Mouse (Mus musculus) heart, embryonic 14.5 days (tissue): ENCODE measurements around the gene Entpd6. TPM values are rescaled to one million over a fixed set of nuclear protein-coding genes. Genes with fewer than 3 reads are reported as not detected.

ENCODE experiments used
- ATAC-seq: fragments of 200-750 bp; cut with Nextera tagmentation; 2 replicates; pipeline ENCODE4 v1.8.0; 2017; ENCODE audit warnings: low read depth, moderate TSS enrichment; ENCODE audit not compliant: insufficient number of reproducible peaks, insufficient read depth, low FRiP score
- H3K27ac ChIP-seq, 2 experiments: fragments of 200-500 bp in 1 of 2; fragments of 300-500 bp in 1 of 2; sonication (generic) in 1 of 2; replicated peaks in 1 of 2; 2 replicates each; pipeline ENCODE4 v1.5.1; 2012 to 2014; ENCODE audit warnings: low read depth in 2 of 2, low read length in 2 of 2, control low read depth in 1 of 2, mild to moderate bottlenecking in 1 of 2, mixed read lengths in 1 of 2; ENCODE audit not compliant: control insufficient read depth in 1 of 2, insufficient read depth in 1 of 2
- H3K27me3 ChIP-seq: fragments of 300-500 bp; sonication (generic); 2 replicates; pipeline ENCODE4 v1.6.1; 2014; ENCODE audit warnings: mild to moderate bottlenecking, low read length, control low read depth; ENCODE audit not compliant: control insufficient read depth, insufficient read depth
- H3K36me3 ChIP-seq: fragments of 300-500 bp; sonication (generic); 2 replicates; pipeline ENCODE4 v1.6.1; 2014; ENCODE audit warnings: mild to moderate bottlenecking, control low read depth, low read length, mixed read lengths; ENCODE audit not compliant: control insufficient read depth, insufficient read depth
- H3K4me1 ChIP-seq, 2 experiments: fragments of 200-500 bp in 1 of 2; fragments of 300-500 bp in 1 of 2; sonication (generic) in 1 of 2; 2 replicates each; pipeline ENCODE4 v1.6.1; 2012 to 2014; ENCODE audit warnings: low read length in 2 of 2, control low read depth in 1 of 2, mixed read lengths in 1 of 2; ENCODE audit not compliant: control insufficient read depth in 2 of 2, insufficient read depth in 2 of 2
- H3K4me2 ChIP-seq: fragments of 300-500 bp; sonication (generic); 2 replicates; pipeline ENCODE4 v1.6.1; 2014; ENCODE audit warnings: mild to moderate bottlenecking, low read length
- H3K4me3 ChIP-seq, 2 experiments: fragments of 200-500 bp in 1 of 2; fragments of 300-500 bp in 1 of 2; sonication (generic) in 1 of 2; 2 replicates each; pipeline ENCODE4 v1.5.1; 2012 to 2014; ENCODE audit warnings: low read length in 2 of 2, mild to moderate bottlenecking in 2 of 2, control low read depth in 1 of 2, low read depth in 1 of 2, moderate library complexity in 1 of 2; ENCODE audit not compliant: control insufficient read depth in 1 of 2, insufficient read depth in 1 of 2
- H3K9ac ChIP-seq: fragments of 300-500 bp; sonication (generic); 2 replicates; pipeline ENCODE4 v1.6.1; 2014; ENCODE audit warnings: mild to moderate bottlenecking, low read length
- H3K9me3 ChIP-seq: fragments of 300-500 bp; sonication (generic); 2 replicates; pipeline ENCODE4 v1.6.1; 2016; ENCODE audit warnings: low read length, control low read depth; ENCODE audit not compliant: control insufficient read depth
- WGBS: fragments of 180-500 bp; shearing (Covaris S2); extraction: QIAGEN DNeasy Blood & Tissue Kit; methylation state at CpG from one replicate; pipeline ENCODE4 v1.1.7; 2014; 5-methylcytosine and 5-hydroxymethylcytosine counted together
- polyA plus RNA-seq: library from polyadenylated mRNA; unstranded; fragments of >200 nt; fragmentation: Nextera tagmentation; extraction: Ambion mirVana; gene quantifications from 2 replicates; pipeline ENCODE4 v1.2.1, GENCODE M21; 2014

Entpd6 gene
- polyA plus RNA-seq, 1 experiment from 2014 or later, result 18.5 TPM

DNA sequence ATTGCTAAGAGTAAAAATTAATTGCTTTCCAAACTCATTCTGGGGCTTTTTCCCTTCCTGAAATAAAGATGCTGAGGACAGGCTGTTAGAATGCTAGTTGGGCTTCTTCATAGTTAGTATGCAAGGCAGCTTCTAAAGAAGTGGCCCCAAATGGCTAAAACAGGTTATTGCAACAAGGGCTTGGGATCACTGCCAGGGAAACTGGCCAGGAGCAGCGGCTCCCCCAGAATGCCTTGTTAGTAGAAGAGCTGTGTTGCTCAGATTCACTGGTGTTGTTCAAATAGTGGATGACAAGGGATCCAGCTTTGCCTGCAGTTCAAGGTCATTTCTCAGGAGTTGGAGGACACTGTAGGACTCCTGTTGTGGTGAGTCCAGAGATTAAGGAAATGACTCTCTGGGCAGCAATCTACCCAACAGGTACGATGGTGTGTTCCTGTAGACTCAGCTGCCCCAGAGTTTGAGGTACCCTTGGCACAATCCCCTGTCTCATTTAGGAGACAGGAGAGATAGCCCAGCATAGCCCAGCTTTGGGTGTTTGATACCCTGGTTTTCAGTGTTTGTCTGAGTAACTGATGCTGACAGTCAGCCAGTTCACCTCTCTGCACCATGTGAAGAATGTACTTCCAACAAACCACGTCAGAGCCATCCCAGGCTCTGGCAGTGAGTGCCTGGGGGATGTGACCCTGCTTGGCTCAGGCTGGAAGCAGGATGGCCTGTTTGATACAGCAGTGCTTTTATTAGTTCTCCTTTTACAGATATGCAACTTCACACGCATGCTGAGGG lies 40.1 kb downstream of the Entpd6 start:
- Histone ChIP-seq H3K4me3 (peak overlapping the region; percentile 1 to 90), H3K27ac (peak overlapping the region; percentile 85 to 93), H3K9me3 (no peaks in the 10 kb centered on the region), H3K4me1 (peaks cover 9 to 31% of the 10 kb centered on the region in 2 experiments), H3K9ac (peak overlapping the region; percentile 91), H3K4me2 (peak overlapping the region; percentile 80), H3K36me3 (peaks cover 41% of the 10 kb centered on the region), H3K27me3 (no peaks in the 10 kb centered on the region)
- 20% methylated on average over 4 of the region's 4 CpGs for WGBS
- ATAC-seq, result peak; percentile 38

DNA sequence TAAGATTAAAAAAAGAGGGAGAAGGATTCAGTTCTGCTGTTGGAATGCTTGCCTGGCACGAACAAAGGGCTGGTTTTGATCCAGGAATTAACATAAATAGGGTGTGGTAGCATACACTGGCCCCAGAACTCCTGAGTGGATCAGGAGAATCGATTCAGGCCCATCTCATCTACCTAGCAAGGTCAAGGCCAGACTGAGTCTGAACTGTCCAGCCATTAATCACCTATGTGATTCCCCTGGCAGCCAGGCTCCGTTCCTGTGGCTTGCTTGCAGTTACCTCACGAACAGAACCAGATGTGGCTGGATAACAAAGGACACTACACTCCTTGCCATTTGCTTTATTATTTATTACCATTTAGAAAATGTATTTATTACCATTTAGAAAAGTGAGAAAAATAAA lies 44.5 kb downstream of the Entpd6 start:
- H3K27me3 ChIP-seq, result no peaks in the 10 kb centered on the region

DNA sequence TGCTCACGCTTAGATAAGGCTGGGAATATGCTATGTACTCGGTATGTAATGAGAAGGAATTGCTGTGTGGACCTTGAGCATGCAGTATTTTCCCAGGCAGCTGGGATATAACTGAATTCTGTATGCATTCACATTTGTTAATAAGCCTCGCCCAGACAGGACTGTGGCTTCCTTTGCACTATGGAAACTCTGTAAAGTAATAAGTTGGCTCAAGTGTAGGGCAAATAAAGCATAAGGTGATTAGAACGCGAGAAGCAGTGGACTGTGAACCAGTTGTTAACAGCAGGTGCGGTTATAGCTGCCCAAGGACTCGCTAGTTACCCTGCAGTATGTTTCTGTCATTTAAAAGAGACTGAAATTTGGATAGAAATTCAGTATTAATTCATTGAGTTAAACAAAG lies 49.2 kb downstream of the Entpd6 start:
- no peak overlapping the region for H3K4me3 ChIP-seq
- H3K4me1 ChIP-seq, result peaks cover 0 to 10% of the 10 kb centered on the region in 2 experiments; a peak in 2 of 4 replicates
- H3K27me3 ChIP-seq, result no peaks in the 10 kb centered on the region
- ATAC-seq, result no peak
- no peak overlapping the region for H3K27ac ChIP-seq
- peaks cover 98% of the 10 kb centered on the region for H3K36me3 ChIP-seq
- peak overlapping the region; percentile 4; the same call in 1 of the 2 replicates for H3K9ac ChIP-seq
- 67% methylated on average over 7 of the region's 7 CpGs for WGBS
- 0 out of 2 replicates have a peak overlapping the region, but pooled peaks have one; percentile 6 for H3K4me2 ChIP-seq
- H3K9me3 ChIP-seq, result no peaks in the 10 kb centered on the region

More for the DNA sequence above, 44.5 kb downstream of the Entpd6 start:
- no peak overlapping the region for H3K27ac ChIP-seq
- ATAC-seq, result no peak
- H3K9me3 ChIP-seq, result no peaks in the 10 kb centered on the region
- no peak overlapping the region for H3K4me2 ChIP-seq
- H3K4me1 ChIP-seq, result peaks cover 3 to 30% of the 10 kb centered on the region in 2 experiments
- H3K4me3 ChIP-seq, result no peak overlapping the region
- peaks cover 83% of the 10 kb centered on the region for H3K36me3 ChIP-seq
- no peak overlapping the region for H3K9ac ChIP-seq
- 81% methylated on average over 4 of the region's 4 CpGs for WGBS

DNA sequence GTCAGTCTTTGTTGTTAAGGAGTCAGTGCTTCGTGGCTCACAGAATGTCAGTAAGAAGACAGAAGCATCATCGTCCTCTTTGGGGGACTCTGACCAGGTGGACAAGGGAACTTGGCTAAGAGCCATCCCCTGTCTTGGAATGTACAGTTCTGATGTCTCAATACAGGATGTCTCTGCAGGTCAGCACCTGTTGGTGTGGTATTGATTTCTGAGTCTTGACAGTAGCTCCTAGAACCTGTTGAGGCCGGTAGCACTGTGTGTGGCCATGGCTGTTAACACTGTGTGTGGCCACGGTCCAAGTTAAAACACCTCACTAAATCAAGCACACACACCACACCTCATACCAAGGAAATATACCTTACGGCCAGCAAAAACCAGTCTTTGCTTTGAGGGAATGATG lies 51.8 kb downstream of the Entpd6 start:
- whole genome bisulfite sequencing, result 91% methylated on average over 5 of the region's 5 CpGs
- H3K27me3 ChIP-seq, result no peaks in the 10 kb centered on the region
- no peak overlapping the region for H3K27ac ChIP-seq
- H3K36me3 ChIP-seq, result peaks cover 98% of the 10 kb centered on the region
- H3K9me3 ChIP-seq, result no peaks in the 10 kb centered on the region
- H3K4me1 ChIP-seq, result peaks cover 0 to 10% of the 10 kb centered on the region in 2 experiments; a peak in 2 of 4 replicates
- no peak overlapping the region for H3K4me3 ChIP-seq
- ATAC-seq, result peak; percentile 29; the same call in 1 of the 2 replicates
- no peak overlapping the region for H3K4me2 ChIP-seq
- H3K9ac ChIP-seq, result no peak overlapping the region

DNA sequence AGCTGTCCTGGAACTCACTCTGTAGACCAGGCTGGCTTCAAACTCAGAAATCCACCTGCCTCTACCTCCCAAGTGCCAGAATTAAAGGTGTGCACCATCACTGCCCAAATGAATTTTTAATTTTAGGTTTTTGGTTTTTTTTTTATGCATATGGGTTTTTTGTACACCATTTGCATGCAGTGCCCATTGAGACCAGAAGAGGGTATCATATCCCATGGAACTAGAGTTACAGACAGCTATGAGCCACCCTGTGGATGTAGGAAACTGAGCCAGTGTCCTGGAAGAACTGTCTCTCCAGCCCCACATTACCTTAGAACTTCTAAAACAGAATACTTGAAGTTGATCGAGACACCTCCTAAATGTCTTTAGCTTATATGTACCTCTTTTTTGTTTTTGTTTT lies 54.2 kb downstream of the Entpd6 start:
- no peak overlapping the region for H3K27ac ChIP-seq
- no peak for ATAC-seq
- no peaks in the 10 kb centered on the region for H3K27me3 ChIP-seq
- no peak overlapping the region for H3K4me3 ChIP-seq
- H3K9me3 ChIP-seq, result no peaks in the 10 kb centered on the region
- WGBS, result 96% methylated on average over 1 of the region's 1 CpGs
- H3K4me2 ChIP-seq, result no peak overlapping the region
- peaks cover 0 to 3% of the 10 kb centered on the region in 2 experiments; a peak in 2 of 4 replicates for H3K4me1 ChIP-seq
- H3K9ac ChIP-seq, result no peak overlapping the region
- peaks cover 100% of the 10 kb centered on the region for H3K36me3 ChIP-seq

DNA sequence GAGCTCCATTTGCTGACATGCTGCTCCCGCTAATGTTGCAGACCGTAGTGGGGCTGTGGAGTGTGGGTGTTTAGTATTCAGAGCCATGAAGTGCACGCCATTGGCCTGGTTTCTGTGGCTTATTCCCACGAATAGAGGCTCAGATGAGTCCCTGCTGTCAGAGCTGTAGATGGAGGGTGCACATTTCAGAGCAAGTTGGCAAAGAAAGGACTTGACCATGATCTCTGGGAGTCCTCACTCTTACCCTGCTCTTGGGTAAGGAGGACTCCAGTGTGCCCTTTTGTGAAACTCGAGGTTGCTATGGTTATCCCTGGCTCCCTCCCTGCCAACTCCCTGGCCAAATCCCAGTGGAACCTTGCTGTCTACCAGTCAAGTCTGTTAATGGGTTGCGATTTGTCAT lies 59.5 kb downstream of the Entpd6 start:
- Histone ChIP-seq H3K4me2 (no peak overlapping the region), H3K4me3 (no peak overlapping the region), H3K4me1 (no peaks in the 10 kb centered on the region), H3K27ac (no peak overlapping the region), H3K36me3 (peaks cover 100% of the 10 kb centered on the region), H3K9ac (no peak overlapping the region), H3K27me3 (no peaks in the 10 kb centered on the region), H3K9me3 (no peaks in the 10 kb centered on the region)
- WGBS, result 89% methylated on average over 6 of the region's 6 CpGs
- ATAC-seq, result no peak

DNA sequence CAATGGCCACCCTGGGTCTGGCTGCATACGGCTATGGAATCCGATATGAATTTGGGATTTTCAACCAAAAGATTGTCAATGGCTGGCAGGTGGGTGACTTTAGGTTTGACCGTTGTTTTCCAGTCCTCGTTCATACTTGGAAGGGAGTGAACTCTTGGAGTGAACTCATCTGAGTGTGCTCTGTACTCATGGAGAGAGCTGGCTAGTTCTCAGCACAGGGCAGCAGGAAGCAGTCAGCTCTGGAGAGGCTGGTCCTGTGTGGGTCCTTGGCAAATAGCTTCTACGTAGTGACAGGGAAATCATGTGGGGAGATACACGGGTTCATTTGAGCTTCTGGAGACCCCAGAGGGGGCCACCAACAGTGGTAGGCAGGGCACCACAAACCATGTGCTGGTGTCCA lies 60.0 kb downstream of the Entpd6 start:
- Histone ChIP-seq H3K27me3 (no peaks in the 10 kb centered on the region), H3K27ac (no peak overlapping the region), H3K9ac (no peak overlapping the region), H3K4me3 (no peak overlapping the region), H3K9me3 (no peaks in the 10 kb centered on the region), H3K4me2 (no peak overlapping the region), H3K36me3 (peaks cover 100% of the 10 kb centered on the region), H3K4me1 (no peaks in the 10 kb centered on the region)
- ATAC-seq, result no peak
- 93% methylated on average over 6 of the region's 6 CpGs for WGBS
